Mouse (Mus musculus) c-Kit-positive CD71-negative TER-119-negative erythroid progenitor cells, embryonic 14.5 days (primary cell): Measurements from ENCODE around the gene Gmpr2.

Source experiments
- DNase-seq: peaks from one replicate; pipeline ENCODE4 v3.0.0-alpha.2; 2013; ENCODE audit warnings: low read depth

Gmpr2 gene

DNA sequence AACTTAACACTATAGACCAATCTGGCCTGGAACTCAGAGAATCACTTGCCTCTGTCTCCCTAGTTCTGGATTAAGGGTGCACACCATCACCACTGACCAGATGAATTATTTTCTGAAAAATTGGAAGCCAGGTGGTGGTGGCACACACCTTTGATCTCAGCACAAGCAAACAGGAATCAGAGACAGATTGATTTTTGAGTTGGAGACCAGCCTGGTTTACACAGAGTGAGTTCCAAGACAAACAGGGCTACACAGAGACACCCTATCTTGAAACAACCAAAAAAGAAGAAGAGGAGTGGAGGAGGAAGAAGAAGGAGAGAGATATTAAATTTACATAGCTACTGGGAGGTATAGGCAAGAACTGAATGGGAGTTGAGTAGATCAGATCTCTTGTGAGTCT is 54.5 kb downstream of the Gmpr2 start:
- DNase-seq: no peak

DNA sequence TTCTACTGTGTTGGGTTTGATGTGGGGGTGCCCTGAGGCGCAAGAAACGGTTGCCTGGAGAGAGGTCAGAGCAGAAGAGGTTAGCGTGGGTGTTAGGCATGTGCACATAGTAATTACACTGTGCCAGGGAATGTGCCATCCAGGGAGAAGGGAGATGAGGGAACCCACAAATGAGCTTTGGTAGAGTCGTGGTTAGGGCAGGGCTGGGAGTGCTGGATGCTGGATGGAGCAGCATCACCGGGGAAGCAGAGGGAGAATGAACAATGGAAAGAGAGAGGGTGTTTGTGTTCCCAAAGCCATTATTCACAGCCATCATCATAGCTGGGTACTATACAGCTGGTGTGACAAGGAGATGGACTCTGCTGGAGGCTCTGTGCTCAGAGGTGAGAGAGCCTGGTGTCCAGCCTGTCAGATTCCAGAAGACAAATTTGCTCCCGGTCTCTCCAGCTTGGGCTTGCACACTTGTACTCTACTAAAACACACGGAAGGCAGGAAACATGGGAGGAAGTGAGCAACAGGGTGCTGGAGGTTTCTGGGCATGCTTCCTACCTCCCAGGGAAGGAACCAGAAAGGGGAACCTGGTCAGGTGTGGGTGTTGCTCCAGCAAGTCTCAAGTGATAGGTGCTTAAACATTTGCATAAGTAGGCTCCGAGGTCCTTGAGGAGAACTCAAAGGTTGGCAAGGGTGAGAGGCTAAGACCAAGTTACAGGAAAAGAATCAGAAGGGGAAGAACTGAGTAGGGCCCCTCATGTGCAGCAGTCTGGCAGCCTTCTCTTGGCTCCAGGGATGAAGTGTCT is 56.3 kb downstream of the Gmpr2 start:
- no peak for DNase-seq
